In the genomic region with DNA sequence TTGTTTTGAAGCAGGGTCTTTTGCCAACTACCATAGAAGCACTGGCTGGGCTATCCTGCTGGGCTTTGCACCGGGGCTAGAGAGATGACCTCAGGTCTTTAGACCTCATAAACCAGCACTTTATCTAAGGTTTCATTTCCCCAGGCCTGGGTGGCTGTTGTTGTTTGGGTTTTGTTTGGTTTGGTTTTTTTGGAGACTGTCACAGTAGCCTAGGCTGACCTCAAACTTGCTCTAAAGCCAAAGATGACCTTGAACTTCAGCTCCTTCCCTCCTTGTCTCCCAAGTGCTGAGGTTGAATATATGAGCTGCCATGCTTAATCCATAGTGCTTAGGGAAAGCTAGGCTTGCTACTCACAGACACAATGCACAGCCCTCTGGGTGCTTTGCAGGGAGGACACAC, we compare ENCODE assay signal across 27 mouse cellular contexts.
"Had no signal": no experiment of that assay in that cellular context is flagged by ENCODE, and none has a peak within 500 bp of the region (broad histone marks: within the 10 kb centered on the region; RNA-seq: fewer than 3 reads in every experiment).

No protein-coding gene starts in this region.

- H3K4me2 ChIP-seq: embryonic facial prominence, embryonic 12.5 days; embryonic facial prominence, embryonic 13.5 days; embryonic facial prominence, embryonic 15.5 days; forebrain, embryonic 12.5 days; forebrain, embryonic 13.5 days; forebrain, embryonic 15.5 days had no signal

- H3K9ac ChIP-seq: embryonic facial prominence, embryonic 12.5 days; embryonic facial prominence, embryonic 13.5 days; embryonic facial prominence, embryonic 15.5 days; forebrain, embryonic 12.5 days; forebrain, embryonic 13.5 days; forebrain, embryonic 15.5 days; forebrain, postnatal 0 days had no signal

- DNase-seq: cerebellum, adult 2 months; cerebellum, adult 8-10 months; cerebellum, adult 9-10 months; cerebellum, adult 9-11 months; cerebellum, postnatal 10 days; cerebellum, postnatal 14 days; cerebellum, postnatal 36 days; embryo, embryonic 11 days; forebrain, postnatal 0 days; gastrocnemius, postnatal 10 days; gastrocnemius, postnatal 14 days; gastrocnemius, postnatal 25 days; gastrocnemius, postnatal 36 days; heart, adult 11 months; heart, adult 18-20 months; heart, adult 2 months had no signal

- H3K9me3 ChIP-seq: embryonic facial prominence, embryonic 10.5 days; embryonic facial prominence, embryonic 12.5 days; embryonic facial prominence, embryonic 13.5 days; embryonic facial prominence, embryonic 15.5 days; forebrain, embryonic 10.5 days; forebrain, embryonic 12.5 days; forebrain, embryonic 13.5 days; forebrain, embryonic 15.5 days had no signal

- H3K27ac ChIP-seq: embryonic facial prominence, embryonic 10.5 days; embryonic facial prominence, embryonic 12.5 days; embryonic facial prominence, embryonic 13.5 days; embryonic facial prominence, embryonic 15.5 days; forebrain, embryonic 10.5 days; forebrain, embryonic 12.5 days; forebrain, embryonic 13.5 days; forebrain, embryonic 15.5 days had no signal

- H3K27me3 ChIP-seq: embryonic facial prominence, embryonic 12.5 days; embryonic facial prominence, embryonic 13.5 days; embryonic facial prominence, embryonic 15.5 days; forebrain, embryonic 12.5 days; forebrain, embryonic 13.5 days; forebrain, embryonic 15.5 days had no signal

- H3K4me1 ChIP-seq: embryonic facial prominence, embryonic 12.5 days; forebrain, embryonic 12.5 days; forebrain, embryonic 13.5 days; forebrain, embryonic 15.5 days had no signal

- H3K4me3 ChIP-seq: embryonic facial prominence, embryonic 10.5 days; embryonic facial prominence, embryonic 12.5 days; embryonic facial prominence, embryonic 13.5 days; embryonic facial prominence, embryonic 15.5 days; erythroblast, embryonic 14.5 days; forebrain, embryonic 10.5 days; forebrain, embryonic 12.5 days; forebrain, embryonic 13.5 days; forebrain, embryonic 15.5 days; heart, adult 2 months had no signal

- ATAC-seq: forebrain, embryonic 13.5 days; forebrain, embryonic 14.5 days; forebrain, embryonic 15.5 days; forebrain, embryonic 16.5 days; forebrain, postnatal 0 days had no signal
